Mouse (Mus musculus) olfactory bulb, adult 2 months (tissue): ENCODE measurements around the gene Ptprcap.

Experiments
- CTCF ChIP-seq: fragments of 200-500 bp; IDR thresholded peaks from 2 replicates; pipeline ENCODE4 v1.5.1; 2012; ENCODE audit warnings: low read depth, mild to moderate bottlenecking, low read length, moderate library complexity; ENCODE audit not compliant: insufficient read depth
- POLR2A ChIP-seq: fragments of 200-500 bp; IDR thresholded peaks from 2 replicates; pipeline ENCODE4 v1.6.1; 2012; ENCODE audit warnings: mild to moderate bottlenecking, low read depth, low read length, moderate library complexity; ENCODE audit not compliant: insufficient read depth

- TF ChIP-seq CTCF (no peak), POLR2A (no peak)
These were observed 43.8 kb downstream of the Ptprcap start for GRCm38 (mm10) chr19:4197180-4197579.
